Mouse (Mus musculus) natural killer cell, adult 2 months (primary cell): Measurements from ENCODE around the gene Slc39a13.
"Not testable (repeated sequence)": the region's sequence is repeated elsewhere in the genome, so short reads cannot be mapped to it uniquely, and the experiment has no call there.

Experiments
- DNase-seq, 2 experiments: peaks; one replicate each; pipeline ENCODE4 v3.0.0; 2022; ENCODE audit warnings: low spot score in 2 of 2

Slc39a13 gene

DNA sequence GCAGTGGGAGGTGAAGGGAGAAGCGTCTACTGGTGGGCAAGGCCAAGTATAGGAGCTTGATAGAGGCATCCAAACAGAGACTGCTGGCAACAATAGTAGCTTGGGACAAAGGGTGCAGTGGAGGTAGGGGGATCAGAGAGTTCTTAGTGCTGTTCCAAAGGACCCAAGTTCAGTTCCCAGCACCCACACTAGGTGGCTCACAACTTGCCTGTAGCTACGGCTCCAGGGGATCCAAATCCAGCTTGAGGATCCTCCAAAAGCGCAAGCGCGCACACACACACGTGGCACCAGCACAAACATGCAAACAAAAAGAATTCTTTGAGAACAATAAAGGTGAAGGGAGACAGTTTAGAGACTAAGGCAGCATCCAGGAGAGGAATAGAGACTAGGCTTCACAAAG lies 6.0 kb downstream of the Slc39a13 start:
- no peak for DNase-seq

DNA sequence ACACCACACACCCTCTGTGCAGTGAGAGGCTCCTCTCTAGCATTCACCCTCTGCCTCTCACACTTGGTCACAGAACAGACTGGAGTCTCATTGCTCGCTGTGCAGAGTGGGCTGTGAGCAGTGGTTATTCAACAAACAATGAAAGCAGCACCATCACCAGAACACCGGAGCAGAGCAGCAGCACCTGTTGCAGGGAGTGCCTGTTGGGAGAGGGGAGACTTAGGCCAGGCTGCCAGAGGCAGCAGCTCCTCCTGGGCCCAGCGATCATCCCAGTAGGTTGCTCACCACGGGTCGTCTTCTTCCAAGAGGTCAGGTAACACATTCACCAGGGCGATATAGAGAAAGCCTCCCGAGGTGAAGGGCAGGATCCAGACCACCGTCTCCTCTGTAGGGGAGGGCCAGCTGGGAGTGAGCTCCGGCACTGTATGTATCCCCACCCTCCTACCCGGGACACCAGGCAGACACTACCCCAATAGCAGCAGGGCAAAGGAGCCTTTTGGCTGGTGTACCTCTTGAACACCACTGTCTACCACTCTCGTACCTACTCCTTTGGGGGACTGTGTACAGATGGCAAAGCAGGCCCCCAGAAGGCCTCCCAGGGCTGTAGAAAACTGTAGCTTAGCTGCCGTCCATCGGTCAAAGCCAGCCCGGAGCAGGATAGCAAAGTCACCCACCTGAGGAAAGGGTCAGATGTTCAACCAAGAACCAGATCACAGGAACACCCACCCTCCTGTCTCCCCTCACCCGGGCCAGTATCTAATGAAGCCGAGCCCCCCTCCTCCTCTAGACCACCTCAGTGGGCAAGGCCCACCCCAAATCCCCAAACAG lies 7.2 kb downstream of the Slc39a13 start:
- no peak for DNase-seq

DNA sequence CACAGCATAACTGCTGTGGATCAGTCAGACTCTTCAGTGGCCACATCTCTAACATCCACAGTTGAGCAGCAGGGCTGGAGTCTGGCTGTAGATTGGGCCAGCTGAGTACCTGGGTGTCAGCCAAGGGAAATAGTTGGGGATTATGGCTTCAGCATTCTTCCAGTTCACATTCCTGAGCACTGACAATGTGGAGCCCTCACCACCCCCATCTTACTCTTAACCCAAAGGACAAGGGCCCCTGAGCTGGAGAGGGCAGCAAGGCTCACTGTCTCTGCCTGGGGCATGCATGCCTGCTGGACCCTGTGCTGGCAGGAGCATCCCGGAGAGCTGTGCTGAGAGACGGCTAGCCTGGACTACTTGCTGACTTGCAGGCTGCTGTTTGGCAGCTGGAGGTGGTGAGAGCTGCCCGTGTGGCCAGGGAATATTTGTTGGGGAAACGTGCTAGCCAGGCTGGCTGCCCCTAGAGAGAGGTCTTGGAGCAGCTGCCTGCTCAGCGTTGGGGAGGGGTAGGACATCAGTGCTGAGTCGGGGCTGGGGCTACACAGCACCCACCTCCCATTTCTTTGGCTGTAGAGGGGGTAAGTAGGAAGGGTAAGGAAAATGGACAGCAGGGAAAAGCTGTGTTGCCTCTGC lies 8.3 kb downstream of the Slc39a13 start:
- DNase-seq: no peak

DNA sequence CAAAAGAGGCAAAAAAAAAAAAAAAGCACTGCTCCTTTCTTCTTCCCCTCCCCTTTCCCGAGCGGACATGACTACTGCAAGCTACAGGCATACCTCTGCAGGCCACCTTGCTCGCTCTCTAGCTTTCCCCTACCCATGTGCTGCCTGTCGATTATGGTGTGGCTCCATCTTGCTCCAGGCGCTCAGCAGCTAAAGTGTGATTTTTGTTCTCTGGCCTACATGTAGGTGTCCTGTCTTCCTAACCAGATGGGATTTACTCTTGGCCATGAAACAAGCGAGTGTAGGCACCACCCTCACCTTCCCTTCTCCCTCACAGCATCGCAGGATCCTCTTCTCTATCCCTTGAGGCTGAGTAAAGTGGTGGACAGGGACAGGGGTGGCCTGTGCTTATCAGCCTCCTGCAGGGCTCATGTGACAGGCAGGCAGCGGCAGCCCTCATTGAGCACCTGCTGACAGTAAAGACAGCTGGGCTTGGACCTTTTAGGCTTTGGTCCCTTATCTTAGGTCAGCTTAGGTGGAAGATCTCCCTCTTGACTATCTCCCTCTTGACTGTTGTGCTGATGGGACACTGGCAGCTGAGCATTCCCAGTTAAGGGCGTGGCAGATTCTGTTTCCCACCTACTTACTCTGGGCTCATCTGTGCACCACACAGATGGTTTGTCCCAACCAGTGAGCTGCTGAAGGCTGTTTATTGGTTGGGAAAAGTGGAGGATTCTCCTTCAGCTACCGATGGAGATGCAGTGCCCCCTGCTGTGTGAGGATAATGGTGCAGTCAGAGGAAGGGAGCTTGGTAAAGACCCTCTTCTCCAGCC lies 9.5 kb downstream of the Slc39a13 start:
- no peak for DNase-seq

DNA sequence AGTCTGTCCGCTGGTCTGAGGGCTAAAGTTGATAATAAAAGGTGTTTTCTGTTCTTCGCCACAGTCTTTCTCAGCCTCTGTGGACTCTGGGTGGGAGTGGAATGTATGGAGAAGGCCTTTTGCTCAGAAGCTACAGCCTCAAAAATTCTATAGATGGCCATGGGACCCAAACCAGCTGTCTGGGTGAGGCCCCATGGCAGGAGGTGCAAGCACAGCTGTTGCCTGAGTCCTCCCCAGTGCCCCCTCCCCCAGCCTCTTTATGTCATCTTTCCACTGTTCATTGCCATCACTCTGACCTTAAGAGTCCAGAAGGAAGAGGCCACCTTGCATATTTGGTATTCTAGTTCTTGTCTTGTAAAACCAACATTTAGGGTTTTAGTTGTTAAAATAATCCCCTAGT lies 10.8 kb downstream of the Slc39a13 start:
- no peak for DNase-seq

DNA sequence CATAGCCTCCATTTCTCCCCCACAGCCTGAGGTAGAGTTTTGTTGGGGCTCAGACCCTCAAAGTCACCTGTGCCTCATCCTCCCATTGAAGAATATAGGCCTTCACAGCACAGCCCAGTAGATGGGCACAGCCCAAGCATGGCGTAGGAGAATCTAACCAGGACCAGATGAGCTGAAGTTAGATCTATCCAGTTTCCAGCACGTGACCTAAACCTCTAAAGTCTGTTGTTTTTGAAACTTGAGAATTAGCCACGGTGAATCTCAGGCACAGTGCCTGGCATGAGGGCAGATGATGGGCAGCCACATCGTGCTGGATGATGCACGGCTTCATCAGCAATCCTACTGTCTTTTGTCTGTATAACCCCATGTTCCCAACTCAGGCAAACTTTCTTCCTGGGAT lies 11.8 kb downstream of the Slc39a13 start:
- no peak for DNase-seq

DNA sequence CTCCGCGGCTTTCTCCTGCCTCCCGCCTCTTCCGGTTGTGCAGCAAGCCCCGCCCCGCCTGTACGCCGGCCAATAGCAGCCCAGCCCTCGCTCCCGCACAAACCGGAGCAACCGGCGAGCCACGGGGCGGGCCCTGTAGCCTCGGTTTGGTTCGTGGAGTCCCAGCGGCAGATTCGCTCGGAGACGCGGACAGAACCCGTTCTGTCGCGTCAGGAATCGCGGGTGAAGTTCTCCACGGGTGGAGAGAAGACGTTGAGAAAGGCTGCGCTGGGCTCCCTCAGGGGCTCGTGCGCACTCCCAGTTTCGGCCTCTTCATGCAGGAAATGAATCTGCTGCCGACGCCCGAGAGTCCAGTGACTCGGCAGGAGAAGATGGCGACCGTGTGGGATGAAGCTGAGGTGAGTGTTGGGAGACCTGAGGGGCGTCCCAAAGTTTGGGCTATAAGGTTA lies 16.3 kb downstream of the Slc39a13 start, which contains the start of gene Psmc3:
Gene Psmc3 (plus strand): TSS at position 76 of the 449 bp plus-strand sequence.
- peak; percentile 88 to 91 for DNase-seq

DNA sequence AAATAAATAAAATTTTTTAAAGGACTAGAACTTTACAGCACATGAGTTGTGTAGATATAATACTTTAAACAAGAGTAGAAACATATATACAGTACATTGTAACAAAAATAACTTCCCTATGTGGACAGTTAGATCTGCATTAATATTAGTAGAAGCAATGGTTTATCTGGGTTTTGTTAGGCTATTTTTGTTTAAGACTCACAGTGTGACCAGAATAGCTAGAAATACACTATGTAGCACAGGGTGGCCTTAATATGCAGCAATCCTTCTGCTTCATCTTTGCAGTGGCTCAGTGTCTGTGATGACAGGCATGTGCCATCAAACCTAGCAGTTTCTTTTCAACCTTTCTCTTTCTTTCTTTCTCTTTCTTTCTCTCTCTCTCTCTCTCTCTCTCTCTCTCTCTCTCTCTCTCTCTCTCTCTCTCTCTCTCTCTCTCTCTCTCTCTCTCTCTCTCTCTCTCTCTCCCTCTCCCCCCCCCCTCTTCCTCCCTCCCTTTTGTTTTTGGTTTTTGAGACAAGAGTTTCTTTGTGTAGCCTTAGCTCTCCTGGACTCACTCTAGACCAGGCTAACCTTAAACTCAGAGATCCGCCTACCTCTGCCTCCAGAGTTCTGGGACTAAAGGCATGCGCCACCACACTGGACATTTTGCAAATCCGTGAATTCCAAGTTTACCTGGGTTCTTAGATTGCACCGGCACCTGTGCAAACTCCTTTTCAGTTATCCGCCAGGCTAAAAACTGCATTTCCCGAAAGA lies 16.9 kb downstream of the Slc39a13 start:
- DNase-seq: no peak

DNA sequence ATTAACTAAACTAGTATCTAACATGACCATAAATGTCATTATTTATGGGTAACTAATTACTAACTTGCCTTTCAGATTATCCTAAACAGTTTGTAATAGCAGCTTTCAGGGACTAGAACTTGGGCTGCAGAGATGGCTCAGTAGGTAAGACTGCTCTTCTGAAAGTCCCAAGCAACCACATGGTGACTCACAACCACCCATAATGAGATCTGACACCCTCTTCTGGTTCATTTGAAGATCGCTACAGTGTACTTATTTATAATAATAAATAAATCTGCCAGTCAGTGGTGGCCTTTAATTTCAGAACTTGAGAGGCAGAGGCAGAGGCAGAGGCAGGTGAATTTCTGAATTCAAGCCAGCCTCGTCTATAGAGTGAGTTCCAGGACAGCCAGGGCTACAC lies 17.5 kb downstream of the Slc39a13 start:
- peak in 1 of 2 experiments; percentile 28 for DNase-seq

DNA sequence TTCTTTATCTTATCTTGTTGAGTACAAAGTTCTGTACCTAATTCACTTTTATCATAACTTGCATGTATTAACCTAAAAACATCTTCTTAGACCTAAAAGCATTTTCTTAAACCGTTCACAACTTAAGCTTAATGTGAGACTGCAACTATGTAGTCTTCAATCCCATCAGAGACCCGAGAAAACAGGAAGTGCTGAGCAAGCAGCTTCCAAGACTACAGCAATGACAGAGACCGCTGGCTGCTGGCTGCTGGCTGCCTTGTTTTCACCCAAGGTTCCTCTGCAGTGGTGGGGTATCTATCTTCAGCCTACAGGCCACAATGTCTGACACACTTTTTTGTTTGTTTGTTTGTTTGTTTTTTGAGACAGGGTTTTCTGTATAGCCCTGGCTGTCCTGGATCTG lies 18.3 kb downstream of the Slc39a13 start:
- no peak for DNase-seq

DNA sequence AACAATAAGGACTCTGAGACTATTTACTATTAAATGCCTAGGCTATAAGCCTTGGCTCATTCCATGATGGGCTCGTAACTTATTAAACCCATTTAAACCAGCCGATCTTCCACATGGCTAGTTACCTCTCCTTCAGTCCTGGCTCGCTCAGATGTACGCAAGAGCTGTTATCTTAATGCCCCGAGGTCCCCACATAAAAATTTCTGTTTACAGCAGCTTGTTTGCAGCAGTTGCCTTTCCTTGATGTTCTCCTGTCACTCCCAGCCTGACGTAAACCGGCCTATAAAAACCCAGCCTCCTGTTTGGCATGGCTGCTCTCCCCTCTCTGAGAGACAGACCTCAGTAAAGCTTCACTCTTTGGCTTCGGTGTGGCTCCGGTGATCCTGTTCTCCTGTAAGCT lies 22.9 kb downstream of the Slc39a13 start:
- no peak for DNase-seq

DNA sequence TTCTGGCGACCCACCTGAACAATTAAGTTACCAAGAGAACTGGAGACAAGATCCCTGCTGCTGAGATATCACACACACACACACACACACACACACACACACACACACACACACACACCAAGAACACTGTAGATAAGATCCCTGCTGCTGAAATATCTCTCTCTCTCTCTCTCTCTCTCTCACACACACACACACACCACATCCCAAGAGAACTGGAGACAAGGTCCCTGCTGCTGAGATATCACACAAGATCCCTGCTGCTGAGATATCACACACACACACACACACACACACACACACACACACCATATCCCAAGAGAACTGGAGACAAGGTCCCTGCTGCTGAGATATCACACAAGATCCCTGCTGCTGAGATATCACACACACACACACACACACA lies 24.4 kb downstream of the Slc39a13 start:
- DNase-seq: not testable (repeated sequence)

DNA sequence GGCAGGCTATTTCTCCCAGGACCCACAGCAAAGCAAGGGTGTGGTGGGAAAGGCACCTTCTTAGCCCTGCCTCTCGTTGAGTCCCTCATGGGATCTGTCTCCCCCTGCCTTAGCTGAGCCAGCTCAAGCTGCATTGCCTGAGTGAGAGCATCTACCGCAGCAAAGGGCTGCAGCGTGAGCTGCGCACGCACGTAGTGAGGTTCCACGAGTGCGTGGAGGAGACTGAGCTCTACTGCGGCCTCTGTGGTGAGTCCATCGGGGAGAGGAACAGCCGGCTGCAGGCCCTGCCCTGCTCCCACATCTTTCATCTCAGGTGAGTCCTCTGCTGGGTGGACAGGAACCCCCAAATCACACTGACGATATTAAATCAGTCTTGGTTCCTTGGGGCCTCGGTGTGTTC lies 25.5 kb downstream of the Slc39a13 start:
- DNase-seq: no peak

DNA sequence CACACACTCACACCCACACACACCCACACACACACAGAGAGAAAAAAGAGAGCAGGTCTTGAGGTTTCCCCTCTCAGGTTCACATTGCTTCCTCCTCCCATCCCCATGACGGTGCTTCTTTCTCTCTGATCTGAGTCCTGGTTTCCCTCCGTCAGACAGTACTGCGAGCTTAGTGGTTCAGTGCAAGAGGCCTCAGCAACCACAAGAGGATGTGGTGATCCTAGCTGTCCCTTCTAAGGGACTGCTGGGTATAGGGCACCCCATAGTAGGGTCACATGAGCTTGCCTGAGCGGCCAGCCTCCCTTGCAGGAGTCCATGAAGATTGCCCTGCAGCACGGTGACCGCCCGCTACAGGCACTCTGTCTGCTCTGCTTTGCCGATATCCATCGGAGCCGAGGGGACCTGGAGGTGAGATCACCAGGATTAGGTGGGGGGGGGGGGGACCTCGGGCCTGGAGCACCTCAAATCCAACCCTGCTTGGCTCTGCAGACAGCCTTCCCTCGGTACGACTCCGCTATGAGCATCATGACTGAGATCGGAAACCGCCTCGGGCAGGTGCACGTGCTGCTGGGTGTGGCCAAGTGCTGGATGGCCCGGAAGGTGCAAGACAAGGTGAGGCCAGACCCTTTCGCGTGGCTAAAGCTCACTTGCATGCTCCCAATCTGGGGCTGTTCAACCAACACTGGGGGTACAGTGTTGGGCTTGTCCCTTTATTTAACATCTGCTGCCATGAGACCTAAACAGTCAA lies 27.4 kb downstream of the Slc39a13 start:
- DNase-seq: peak; percentile 67 to 75

DNA sequence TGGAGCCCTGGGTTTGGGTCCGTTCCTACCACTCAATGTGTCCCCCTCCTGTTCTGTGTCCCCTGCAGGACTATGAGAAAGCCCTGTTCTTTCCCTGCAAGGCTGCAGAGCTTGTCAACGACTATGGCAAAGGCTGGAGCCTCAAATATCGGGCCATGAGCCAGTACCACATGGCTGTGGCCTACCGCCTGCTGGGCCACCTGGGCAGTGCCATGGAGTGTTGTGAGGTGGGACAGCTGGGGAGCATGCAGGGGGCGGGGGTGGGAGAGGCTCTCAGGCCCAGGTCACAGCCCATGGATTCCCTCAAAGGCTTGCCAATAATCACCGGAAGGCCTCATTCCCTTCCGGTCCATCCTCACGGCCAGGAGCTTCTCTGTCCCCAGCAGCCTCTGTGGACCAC lies 28.4 kb downstream of the Slc39a13 start:
- DNase-seq: no peak

DNA sequence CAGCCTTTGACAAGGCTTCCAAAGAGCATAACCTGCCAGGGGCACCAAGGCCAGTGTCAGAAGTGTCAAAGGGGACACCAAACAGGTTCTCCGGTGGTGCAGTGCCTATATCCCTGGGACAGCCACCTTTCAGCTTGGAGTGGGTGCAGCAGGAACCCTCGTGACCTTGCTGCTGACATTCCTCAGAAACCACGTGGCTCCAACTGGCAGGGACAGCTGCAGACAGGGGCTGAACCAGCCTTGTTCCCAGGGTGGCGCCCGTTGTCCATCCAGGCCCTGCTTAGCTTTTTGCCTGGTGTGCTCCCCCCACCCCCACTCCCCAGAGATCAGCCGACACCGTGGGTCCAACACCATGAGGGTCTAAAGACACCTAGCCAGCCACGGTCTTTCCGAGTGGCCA lies 34.8 kb downstream of the Slc39a13 start, which contains the start of gene Rapsn:
Gene Rapsn (plus strand): TSS at position 236 of the 400 bp plus-strand sequence.
- DNase-seq: no peak

DNA sequence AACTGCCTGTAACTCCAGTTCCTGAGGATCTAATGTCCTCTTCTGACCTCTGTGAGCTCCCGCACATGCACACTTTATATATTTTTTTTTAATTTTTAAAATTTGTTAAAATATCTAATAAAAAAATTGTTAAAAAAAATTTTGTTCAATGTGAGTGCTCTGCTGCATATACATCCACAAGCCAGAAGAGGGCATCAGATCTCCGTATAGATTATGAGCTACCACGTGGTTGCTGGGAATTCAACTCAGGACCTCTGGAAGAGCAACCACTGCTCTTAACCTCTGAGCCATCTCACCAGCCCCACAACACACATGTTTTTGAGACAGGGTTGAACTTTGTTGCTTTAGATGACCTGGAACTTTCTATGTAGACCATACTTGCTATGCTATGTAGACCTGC lies 37.2 kb downstream of the Slc39a13 start:
- DNase-seq: no peak

DNA sequence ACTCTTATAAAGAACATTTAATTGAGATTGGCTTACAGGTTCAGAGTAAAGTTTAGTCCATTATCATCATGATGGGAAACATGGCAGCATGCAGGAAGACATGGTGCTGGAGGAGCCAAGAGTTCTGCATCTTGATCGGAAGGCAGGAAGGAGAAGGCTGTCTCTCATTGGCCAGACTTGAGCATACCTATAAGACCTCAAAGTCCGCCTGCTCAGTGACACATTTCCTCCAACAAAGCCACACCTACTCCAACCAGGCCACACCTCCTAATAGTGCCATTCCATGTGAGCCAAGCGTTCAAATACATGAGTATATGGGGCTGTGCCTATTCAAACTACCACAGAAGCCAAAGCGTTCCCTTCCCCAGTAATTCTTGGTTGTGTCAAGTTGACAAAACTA lies 39.0 kb downstream of the Slc39a13 start:
- no peak for DNase-seq

DNA sequence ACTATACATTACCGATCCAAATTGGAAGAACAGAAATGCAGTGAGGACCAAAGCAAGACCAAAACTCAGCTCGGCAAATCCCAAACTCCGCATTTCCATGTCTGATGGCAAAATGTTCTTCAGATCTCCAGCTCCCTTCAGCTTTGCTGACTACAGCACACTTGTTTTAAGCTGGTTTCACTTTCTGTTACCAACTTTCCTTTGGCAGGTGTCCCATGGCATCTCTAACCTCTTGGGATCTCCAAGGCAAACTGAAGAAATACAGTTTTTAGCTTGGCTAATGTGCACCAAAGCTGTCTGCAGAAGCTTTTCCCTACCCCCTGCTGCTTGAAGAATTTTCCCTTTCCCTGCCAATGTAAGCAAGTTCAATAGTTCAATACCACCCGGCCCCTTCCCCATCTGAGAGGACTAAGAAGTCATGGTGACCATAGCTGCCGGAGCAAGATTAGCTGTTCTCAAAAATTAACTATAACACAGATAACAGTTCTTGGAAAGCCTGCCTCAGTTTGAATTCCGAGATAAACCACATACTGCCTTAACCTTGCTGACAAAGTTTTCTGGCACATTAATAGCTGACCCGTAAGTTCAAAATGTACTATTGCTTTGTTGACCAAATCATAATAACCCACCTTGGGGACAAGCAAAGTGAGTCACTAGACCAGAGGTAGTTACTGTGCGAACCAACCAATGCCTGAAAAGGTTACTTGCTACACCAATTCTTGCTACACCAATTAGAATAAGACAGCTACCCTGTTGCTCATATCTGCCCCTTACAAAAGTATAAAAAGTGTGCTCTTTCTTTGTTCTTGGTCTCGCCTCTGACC lies 42.6 kb downstream of the Slc39a13 start:
- no peak for DNase-seq

DNA sequence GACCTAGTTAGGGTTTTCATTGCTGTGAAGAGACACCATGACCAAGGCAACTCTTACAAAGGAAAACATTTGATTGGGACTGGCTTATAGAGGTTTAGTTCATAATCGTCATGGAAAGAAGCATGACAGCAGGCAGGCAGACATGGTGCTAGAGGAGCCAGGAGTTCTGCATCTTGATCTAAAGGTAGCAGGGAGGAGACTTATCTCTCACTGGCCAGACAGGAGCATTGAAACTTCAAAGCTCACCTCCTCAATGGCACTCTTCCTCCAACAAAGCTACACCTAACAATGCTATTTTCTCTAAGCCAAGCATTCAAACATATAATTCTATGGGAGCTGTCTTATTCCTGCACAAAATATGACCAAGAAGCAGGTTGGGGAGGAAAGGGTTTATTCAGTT lies 43.7 kb downstream of the Slc39a13 start:
- no peak for DNase-seq
